Mouse (Mus musculus) forebrain, embryonic 15.5 days (tissue): ENCODE results near the gene Itih5. TPM values are rescaled to one million over a fixed set of nuclear protein-coding genes. Genes with fewer than 3 reads are reported as not detected.

ENCODE experiments used
- ATAC-seq: fragments of 200-750 bp; cut with Nextera tagmentation; replicated peaks from 2 replicates; pipeline ENCODE4 v1.8.0; 2017; ENCODE audit warnings: mild to moderate bottlenecking, moderate TSS enrichment, moderate library complexity
- H3K27ac ChIP-seq: fragments of 300-500 bp; sonication (generic); replicated peaks from 2 replicates; pipeline ENCODE4 v1.5.1; 2015; ENCODE audit warnings: mild to moderate bottlenecking, inconsistent platforms
- H3K27me3 ChIP-seq: fragments of 300-500 bp; sonication (generic); 2 replicates; pipeline ENCODE4 v1.6.1; 2015; ENCODE audit warnings: inconsistent platforms
- H3K36me3 ChIP-seq: fragments of 300-500 bp; sonication (generic); 2 replicates; pipeline ENCODE4 v1.6.1; 2015; ENCODE audit warnings: mild to moderate bottlenecking, inconsistent platforms
- H3K4me1 ChIP-seq: fragments of 300-500 bp; sonication (generic); 2 replicates; pipeline ENCODE4 v1.6.1; 2015; ENCODE audit warnings: inconsistent platforms
- H3K4me2 ChIP-seq: fragments of 300-500 bp; sonication (generic); replicated peaks from 2 replicates; pipeline ENCODE4 v1.6.1; 2015; ENCODE audit warnings: mild to moderate bottlenecking, inconsistent platforms
- H3K4me3 ChIP-seq: fragments of 300-500 bp; sonication (generic); 2 replicates; pipeline ENCODE4 v1.5.1; 2015; ENCODE audit warnings: mild to moderate bottlenecking, inconsistent platforms
- H3K9ac ChIP-seq: fragments of 300-500 bp; sonication (generic); replicated peaks from 2 replicates; pipeline ENCODE4 v1.6.1; 2015; ENCODE audit warnings: mild to moderate bottlenecking, inconsistent platforms
- H3K9me3 ChIP-seq: fragments of 300-500 bp; sonication (generic); 2 replicates; pipeline ENCODE4 v1.6.1; 2016; ENCODE audit warnings: inconsistent platforms
- WGBS: fragments of 180-500 bp; shearing (Covaris S2); methylation state at CpG from one replicate; pipeline ENCODE4 v1.1.7; 2015; ENCODE audit warnings: mixed read lengths; 5-methylcytosine and 5-hydroxymethylcytosine counted together
- polyA plus RNA-seq: library from polyadenylated mRNA; unstranded; fragments of >200 nt; fragmentation: Nextera tagmentation; extraction: Ambion mirVana; gene quantifications from 2 replicates; pipeline ENCODE4 v1.2.1, GENCODE M21; 2015

The Itih5 gene
- 3.3 and 3.5 TPM in 2 replicates for polyA plus RNA-seq

GRCm38 (mm10) chr2:10153201-10154075, at the start of gene Itih5:
Gene Itih5, plus strand, starts transcription at chr2:10153571.
- H3K36me3 ChIP-seq = no peaks in the 10 kb centered on the region

GRCm38 (mm10) chr2:10108535-10109189, 44.7 kb upstream of the Itih5 start:
- no peaks in the 10 kb centered on the region for H3K27me3 ChIP-seq
- no peak for ATAC-seq

More at GRCm38 (mm10) chr2:10153201-10154075, at the start of gene Itih5:
- Histone ChIP-seq H3K4me1 (peaks cover 12% of the 10 kb centered on the region), H3K4me3 (peak within 1 kb of the TSS; percentile 30), H3K9me3 (no peaks in the 10 kb centered on the region), H3K9ac (0 out of 2 replicates have a peak within 1 kb of the TSS, but pooled peaks have one; percentile 1), H3K27ac (no peak within 1 kb of the TSS), H3K27me3 (no peaks in the 10 kb centered on the region), H3K4me2 (peak within 1 kb of the TSS; percentile 56)
- WGBS = 8% methylated on average over 27 of the region's 27 CpGs
- ATAC-seq = peak; percentile 77

GRCm38 (mm10) chr2:10118751-10119150, 34.6 kb upstream of the Itih5 start:
- no peak overlapping the region for H3K9ac ChIP-seq
- H3K4me2 ChIP-seq = no peak overlapping the region
- H3K4me1 ChIP-seq = no peaks in the 10 kb centered on the region
- H3K27ac ChIP-seq = no peak overlapping the region
- H3K27me3 ChIP-seq = no peaks in the 10 kb centered on the region
- 63% methylated on average over 1 of the region's 1 CpGs for WGBS
- ATAC-seq = no peak
- no peak overlapping the region for H3K4me3 ChIP-seq
- H3K36me3 ChIP-seq = no peaks in the 10 kb centered on the region
- no peaks in the 10 kb centered on the region for H3K9me3 ChIP-seq

More at GRCm38 (mm10) chr2:10108535-10109189, 44.7 kb upstream of the Itih5 start:
- H3K4me1 ChIP-seq = no peaks in the 10 kb centered on the region
- no peaks in the 10 kb centered on the region for H3K9me3 ChIP-seq
- H3K36me3 ChIP-seq = no peaks in the 10 kb centered on the region
- 77% methylated on average over 6 of the region's 6 CpGs for WGBS
- H3K4me2 ChIP-seq = no peak overlapping the region
- no peak overlapping the region for H3K27ac ChIP-seq
- no peak overlapping the region for H3K9ac ChIP-seq
- H3K4me3 ChIP-seq = no peak overlapping the region

- Histone ChIP-seq H3K4me1 (no peaks in the 10 kb centered on the region), H3K4me2 (no peak overlapping the region), H3K9ac (no peak overlapping the region), H3K27me3 (no peaks in the 10 kb centered on the region), H3K27ac (no peak overlapping the region), H3K4me3 (no peak overlapping the region), H3K36me3 (no peaks in the 10 kb centered on the region), H3K9me3 (no peaks in the 10 kb centered on the region)
- no peak for ATAC-seq
- WGBS = 86% methylated on average over 8 of the region's 8 CpGs
Observed at GRCm38 (mm10) chr2:10119276-10119675, 34.1 kb upstream of the Itih5 start.

- Histone ChIP-seq H3K4me2 (no peak overlapping the region), H3K27me3 (no peaks in the 10 kb centered on the region), H3K4me3 (no peak overlapping the region), H3K9me3 (no peaks in the 10 kb centered on the region), H3K9ac (no peak overlapping the region), H3K4me1 (no peaks in the 10 kb centered on the region), H3K27ac (no peak overlapping the region), H3K36me3 (no peaks in the 10 kb centered on the region)
- no peak for ATAC-seq
- 72% methylated on average over 3 of the region's 3 CpGs for WGBS
Observed at GRCm38 (mm10) chr2:10121826-10122225, 31.5 kb upstream of the Itih5 start.

GRCm38 (mm10) chr2:10126122-10126521, 27.2 kb upstream of the Itih5 start:
- Histone ChIP-seq H3K9ac (no peak overlapping the region), H3K27ac (no peak overlapping the region), H3K4me3 (no peak overlapping the region), H3K36me3 (no peaks in the 10 kb centered on the region), H3K4me2 (no peak overlapping the region), H3K9me3 (no peaks in the 10 kb centered on the region), H3K4me1 (no peaks in the 10 kb centered on the region), H3K27me3 (no peaks in the 10 kb centered on the region)
- 93% methylated on average over 4 of the region's 4 CpGs for WGBS
- ATAC-seq = no peak

GRCm38 (mm10) chr2:10127471-10127870, 25.9 kb upstream of the Itih5 start:
- Histone ChIP-seq H3K9ac (no peak overlapping the region), H3K27me3 (no peaks in the 10 kb centered on the region), H3K4me2 (no peak overlapping the region), H3K4me3 (no peak overlapping the region), H3K4me1 (no peaks in the 10 kb centered on the region), H3K9me3 (no peaks in the 10 kb centered on the region), H3K27ac (no peak overlapping the region), H3K36me3 (no peaks in the 10 kb centered on the region)
- 90% methylated on average over 5 of the region's 5 CpGs for WGBS
- no peak for ATAC-seq

GRCm38 (mm10) chr2:10128571-10128970, 24.8 kb upstream of the Itih5 start:
- no peaks in the 10 kb centered on the region for H3K4me1 ChIP-seq
- H3K4me3 ChIP-seq = no peak overlapping the region
- 84% methylated on average over 4 of the region's 4 CpGs for WGBS
- no peak overlapping the region for H3K27ac ChIP-seq
- H3K27me3 ChIP-seq = no peaks in the 10 kb centered on the region
- ATAC-seq = no peak
- no peaks in the 10 kb centered on the region for H3K36me3 ChIP-seq
- H3K9me3 ChIP-seq = no peaks in the 10 kb centered on the region
- H3K9ac ChIP-seq = no peak overlapping the region
- H3K4me2 ChIP-seq = no peak overlapping the region

GRCm38 (mm10) chr2:10130341-10130990, 22.9 kb upstream of the Itih5 start:
- H3K9ac ChIP-seq = no peak overlapping the region
- H3K9me3 ChIP-seq = no peaks in the 10 kb centered on the region
- no peaks in the 10 kb centered on the region for H3K4me1 ChIP-seq
- WGBS = 79% methylated on average over 8 of the region's 8 CpGs
- H3K4me2 ChIP-seq = no peak overlapping the region
- no peaks in the 10 kb centered on the region for H3K36me3 ChIP-seq
- H3K27me3 ChIP-seq = no peaks in the 10 kb centered on the region
- no peak overlapping the region for H3K27ac ChIP-seq
- no peak overlapping the region for H3K4me3 ChIP-seq
- no peak for ATAC-seq

- Histone ChIP-seq H3K27ac (no peak within 1 kb of the TSS), H3K4me2 (no peak within 1 kb of the TSS), H3K9ac (no peak within 1 kb of the TSS), H3K4me1 (no peaks in the 10 kb centered on the region), H3K4me3 (no peak within 1 kb of the TSS), H3K36me3 (no peaks in the 10 kb centered on the region), H3K27me3 (no peaks in the 10 kb centered on the region), H3K9me3 (no peaks in the 10 kb centered on the region)
- no peak for ATAC-seq
- WGBS = 91% methylated on average over 4 of the region's 4 CpGs
Observed at GRCm38 (mm10) chr2:10131296-10131695, 22.1 kb upstream of the Itih5 start, which contains the start of gene Itih2. Gene Itih2, minus strand, starts transcription at chr2:10131396.

- ATAC-seq = 0 out of 2 replicates have a peak, but pooled peaks have one; percentile 23
- Histone ChIP-seq H3K27me3 (no peaks in the 10 kb centered on the region), H3K4me3 (no peak overlapping the region), H3K27ac (no peak overlapping the region), H3K9ac (no peak overlapping the region), H3K36me3 (no peaks in the 10 kb centered on the region), H3K4me2 (no peak overlapping the region), H3K4me1 (no peaks in the 10 kb centered on the region), H3K9me3 (no peaks in the 10 kb centered on the region)
- WGBS = 32% methylated on average over 1 of the region's 1 CpGs
Observed at GRCm38 (mm10) chr2:10132128-10132527, 21.2 kb upstream of the Itih5 start.

GRCm38 (mm10) chr2:10133941-10134340, 19.4 kb upstream of the Itih5 start:
- Histone ChIP-seq H3K9ac (no peak overlapping the region), H3K36me3 (no peaks in the 10 kb centered on the region), H3K9me3 (no peaks in the 10 kb centered on the region), H3K27ac (no peak overlapping the region), H3K4me3 (no peak overlapping the region), H3K27me3 (no peaks in the 10 kb centered on the region), H3K4me2 (no peak overlapping the region), H3K4me1 (no peaks in the 10 kb centered on the region)
- WGBS = 88% methylated on average over 6 of the region's 6 CpGs
- ATAC-seq = no peak
